Mouse (Mus musculus) heart, adult 2 months (tissue): Measurements from ENCODE around the gene Zfp281.

ENCODE experiments used
- CTCF ChIP-seq: fragments of 200-600 bp; IDR thresholded peaks from 2 replicates; pipeline ENCODE4 v1.8.1; 2022; ENCODE audit warnings: antibody characterized with exemption, mild to moderate bottlenecking, moderate library complexity
- EP300 ChIP-seq: fragments of 200-500 bp; IDR thresholded peaks from 2 replicates; pipeline ENCODE4 v1.6.1; 2011; ENCODE audit warnings: low read depth, low read length, control low read depth; ENCODE audit not compliant: insufficient read depth
- POLR2A ChIP-seq: fragments of 200-500 bp; IDR thresholded peaks from 2 replicates; pipeline ENCODE4 v1.6.1; 2011; ENCODE audit warnings: mild to moderate bottlenecking, low read depth, low read length, control low read depth; ENCODE audit not compliant: insufficient read depth

DNA sequence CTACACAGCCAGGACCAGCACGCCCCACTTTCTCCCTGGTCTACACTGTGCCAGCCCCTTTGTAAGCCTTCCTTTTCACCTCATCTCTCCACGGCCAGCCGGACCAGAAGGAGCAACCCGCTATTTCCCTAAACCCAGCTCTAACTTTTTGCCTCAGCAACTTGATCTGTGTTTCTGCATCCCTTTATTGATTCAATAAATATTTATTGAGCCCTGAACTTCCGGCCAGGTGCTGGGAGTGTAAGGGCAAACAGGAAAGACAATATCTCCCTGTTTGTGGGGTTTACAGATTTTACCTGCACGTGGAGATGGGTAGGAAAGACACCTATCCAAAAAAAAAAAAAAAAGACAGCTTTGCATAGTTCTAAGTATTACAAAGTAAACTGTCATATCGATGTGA lies 45.2 kb downstream of the Zfp281 start:
- TF ChIP-seq CTCF, result no peak
- TF ChIP-seq POLR2A, result no peak
- TF ChIP-seq EP300, result no peak
